Mouse (Mus musculus): ENCODE data around the gene Sirt7. TPM values are rescaled to one million over a fixed set of nuclear protein-coding genes. Genes with fewer than 3 reads are reported as not detected.

Sirt7 gene
- 10 to 100 TPM; 37.8 to 43.3 TPM for total RNA-seq (2021)

DNA sequence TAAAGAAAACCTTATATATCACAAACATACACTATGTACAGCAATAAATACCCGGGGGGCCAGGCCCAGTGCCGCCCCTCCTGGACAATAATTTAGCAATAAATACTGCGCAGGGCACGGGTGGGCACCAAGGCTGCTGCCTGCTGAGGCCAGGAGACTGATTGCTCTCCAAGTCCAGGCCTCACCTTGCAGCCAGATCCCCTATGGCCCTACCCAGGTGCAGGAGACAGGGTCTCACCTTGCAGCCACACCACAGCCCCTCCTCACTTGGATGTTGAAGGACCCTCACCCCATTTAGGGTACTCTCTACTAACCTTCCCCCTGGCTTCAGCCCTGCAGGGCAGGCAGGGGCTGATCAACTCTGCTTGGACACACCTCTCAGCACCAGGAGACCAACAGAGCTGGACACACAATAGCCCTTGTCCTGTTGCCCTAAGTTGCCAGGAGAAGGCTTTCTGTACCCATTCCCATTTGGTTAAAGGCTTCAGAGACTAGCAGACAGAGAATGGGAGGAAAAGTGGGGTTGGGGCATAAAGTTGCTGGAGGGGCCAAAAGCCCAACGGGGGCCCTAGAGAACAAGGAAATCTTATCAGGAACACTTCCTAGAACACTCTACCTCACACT is at the start of gene Sirt7:
Gene Sirt7, minus strand, starts transcription at position 89 of the 624 bp plus-strand sequence.
- intact Hi-C loops (cut with DNase I), result loop anchor here (2.0 kb wide), 1 partner anchor 88 kb away; the partner anchor contains the start of genes Cenpx and Lrrc45

DNA sequence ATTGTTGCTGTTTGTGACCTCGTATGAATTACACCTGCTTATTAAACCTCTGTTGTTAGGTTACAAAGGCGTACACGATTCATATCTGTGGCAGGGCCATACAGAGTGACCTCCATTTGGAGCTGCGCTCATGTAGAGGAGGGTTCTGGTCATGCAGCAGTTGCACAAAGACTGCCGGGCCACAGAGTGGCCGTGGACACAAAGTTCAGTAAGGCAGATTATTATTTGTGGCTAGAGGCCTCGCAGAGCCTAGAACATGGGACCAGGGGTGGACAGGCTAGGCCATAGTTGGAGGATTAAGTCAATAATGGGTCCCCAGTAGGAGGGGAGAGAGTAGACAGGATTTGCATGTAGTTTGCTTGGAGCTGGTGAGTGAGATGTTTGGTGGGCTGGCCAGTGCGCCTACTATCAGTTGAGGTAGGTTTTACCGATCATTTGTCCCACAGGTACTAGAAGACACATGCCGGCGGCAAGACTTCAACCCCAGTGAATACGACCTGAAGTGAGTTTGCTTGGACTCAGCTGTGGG is 48.6 kb upstream of the Sirt7 start:
- no peak for DNase-seq (ENCODE audit: low spot score in 2 of 2)
- intact Hi-C loops (cut with DNase I), result loop anchor here (5.0 kb wide), 1 partner anchor 34 kb away; no protein-coding TSS in a partner anchor

More for the DNA sequence above, at the start of gene Sirt7:
- DNase-seq (ENCODE audit: low spot score in 2 of 2), result no peak

DNA sequence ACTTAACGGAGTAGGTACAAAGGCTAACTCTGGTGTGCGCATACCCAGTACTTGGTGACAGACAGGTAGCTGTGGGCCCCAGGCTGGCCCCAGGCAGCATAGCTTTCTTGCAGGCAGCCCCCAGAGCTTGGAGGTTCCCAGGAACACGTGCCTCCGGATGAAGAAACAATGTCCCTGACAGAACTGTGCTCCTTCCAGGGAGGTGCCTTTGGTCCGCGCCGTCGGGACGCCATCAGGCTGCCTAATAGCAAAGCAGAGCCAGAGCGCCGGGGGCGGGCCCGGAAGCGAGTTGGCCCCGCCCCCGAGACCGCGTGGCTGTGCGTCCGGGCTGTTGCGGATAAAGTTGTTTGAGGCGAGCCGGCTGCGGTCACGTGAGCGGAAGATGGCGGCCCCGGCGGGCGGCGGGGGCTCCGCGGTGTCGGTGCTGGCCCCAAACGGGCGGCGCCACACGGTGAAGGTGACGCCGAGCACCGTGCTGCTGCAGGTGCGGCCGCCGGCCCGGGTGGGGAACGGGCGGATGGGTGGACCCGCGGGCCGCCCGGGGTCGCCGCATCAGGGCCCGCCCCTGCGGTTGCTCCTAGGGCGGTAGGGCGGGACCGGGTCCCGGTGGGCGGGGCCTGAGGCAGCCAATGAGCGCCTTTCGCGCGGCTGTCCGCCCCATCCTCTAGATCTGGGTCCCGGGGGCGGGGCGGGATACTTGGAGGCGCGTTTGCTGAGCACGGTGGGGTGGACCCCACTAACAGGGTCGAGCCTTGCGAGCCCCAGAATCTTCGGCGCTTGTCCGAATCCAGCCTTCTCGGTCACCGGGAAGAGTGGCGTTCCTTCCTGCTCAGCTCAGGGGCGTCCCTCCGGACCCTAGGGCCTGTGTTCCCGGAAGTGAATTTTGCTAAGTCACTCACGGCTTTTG is 47.9 kb upstream of the Sirt7 start, which contains the start of gene Aspscr1:
Gene Aspscr1, plus strand, starts transcription at position 287 of the 907 bp plus-strand sequence.
- DNase-seq (ENCODE audit: low spot score in 2 of 2), result peak; percentile 91 to 96
- intact Hi-C loops (cut with DNase I), result loop anchor here (5.0 kb wide), 1 partner anchor 34 kb away; no protein-coding TSS in a partner anchor

DNA sequence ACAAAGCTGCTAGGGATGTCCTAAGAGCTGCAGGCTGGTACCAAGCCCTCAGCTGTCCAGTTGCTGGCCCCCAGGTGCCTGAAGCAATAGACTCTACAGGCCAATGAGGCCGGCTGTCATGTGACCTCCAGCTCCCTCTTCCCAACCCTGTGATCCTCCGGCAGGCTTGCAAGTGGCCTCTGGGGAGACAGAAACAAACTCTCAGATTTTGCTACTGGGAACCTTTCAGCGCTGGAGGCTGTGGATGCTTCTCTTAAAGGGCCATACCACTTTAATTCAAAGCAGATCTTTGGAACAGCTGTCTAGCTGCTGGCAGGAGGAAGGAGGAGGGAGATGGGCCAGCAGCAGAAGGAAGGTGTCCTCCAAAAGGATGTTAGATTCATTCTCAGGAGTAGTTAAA is 41.6 kb upstream of the Sirt7 start:
- DNase-seq (ENCODE audit: low spot score in 2 of 2), result no peak
- intact Hi-C loops (cut with DNase I), result no loop called here

DNA sequence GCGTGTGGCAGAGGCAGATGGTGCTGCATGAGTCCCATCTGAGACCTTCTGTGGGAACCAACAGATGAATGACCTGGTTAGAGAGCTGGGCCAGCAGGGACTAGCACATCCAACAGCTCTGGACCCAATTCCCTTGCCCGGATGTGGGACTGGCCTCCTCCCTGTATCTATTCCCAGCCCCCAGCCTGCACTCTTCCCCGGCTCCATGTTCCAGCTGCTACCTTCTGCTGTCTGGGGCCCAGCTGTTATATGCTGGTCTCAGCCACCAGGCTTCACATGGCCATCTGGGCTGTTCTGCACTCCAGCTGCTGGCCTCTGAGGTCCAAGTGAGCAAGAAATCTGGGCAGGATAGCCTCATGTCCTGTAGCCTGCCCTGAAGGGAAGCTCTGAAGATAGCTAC is 40.4 kb upstream of the Sirt7 start:
- no peak for DNase-seq (ENCODE audit: low spot score in 2 of 2)
- intact Hi-C loops (cut with DNase I), result no loop called here

DNA sequence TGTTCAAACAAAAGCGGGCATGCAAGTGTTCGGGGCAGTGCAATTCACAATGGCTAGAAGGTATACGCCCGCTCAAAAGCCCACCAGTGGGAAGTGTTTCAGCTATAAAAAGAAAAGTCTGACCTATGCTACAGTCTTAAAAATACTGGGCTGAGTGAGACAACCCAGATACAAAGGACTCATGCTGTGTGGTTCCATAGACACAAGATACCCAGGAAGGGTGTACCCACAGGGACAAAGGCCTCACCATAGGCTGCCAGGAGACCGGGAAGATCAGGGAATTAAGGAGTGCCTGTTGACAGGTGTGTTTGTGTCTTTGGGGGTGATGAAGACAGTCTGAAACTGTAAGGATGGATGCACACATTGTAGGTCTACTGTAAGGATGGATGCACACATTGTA is 38.7 kb upstream of the Sirt7 start:
- DNase-seq (ENCODE audit: low spot score in 2 of 2), result no peak
- intact Hi-C loops (cut with DNase I), result no loop called here

DNA sequence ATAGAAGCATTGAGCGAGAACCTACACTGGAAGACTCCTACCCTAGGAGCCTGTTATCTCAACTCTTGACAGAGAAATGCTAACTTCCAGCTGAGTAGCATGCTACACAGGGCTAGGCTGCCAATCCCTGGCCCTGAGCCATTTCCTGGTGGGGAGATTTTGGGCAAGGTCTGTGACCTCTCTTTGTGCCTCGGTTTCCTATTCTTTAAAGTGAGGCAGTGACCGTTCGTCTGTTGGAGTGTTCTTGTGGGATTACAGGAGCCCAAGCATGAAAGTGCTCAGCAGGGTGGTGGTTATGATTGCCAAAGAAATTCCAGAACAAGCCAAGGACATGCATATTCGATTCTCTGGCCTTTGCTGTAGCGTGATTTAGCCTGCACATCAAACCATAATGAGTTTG is 37.7 kb upstream of the Sirt7 start:
- intact Hi-C loops (cut with DNase I), result no loop called here
- DNase-seq (ENCODE audit: low spot score in 2 of 2), result no peak

DNA sequence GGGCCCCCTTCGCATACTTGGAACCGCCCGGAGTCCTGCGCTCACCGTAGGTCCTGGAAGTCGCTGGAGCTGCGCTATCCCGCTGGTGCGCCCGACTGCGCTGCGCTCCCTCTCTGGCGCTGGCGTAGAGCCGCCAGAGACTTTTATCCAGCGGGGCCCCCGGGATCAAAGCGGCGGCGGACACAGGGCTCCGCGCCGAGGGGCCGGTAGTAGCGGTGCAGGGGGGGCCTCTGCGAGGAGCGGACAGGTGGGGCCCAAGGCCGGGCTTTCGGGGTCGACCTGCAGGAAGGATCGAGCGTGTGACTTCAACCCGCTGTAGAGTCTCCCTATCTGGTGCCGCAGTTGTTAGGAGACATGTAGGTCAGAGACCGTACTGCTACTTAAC is 36.0 kb upstream of the Sirt7 start, which contains the start of gene Notum:
Gene Notum, minus strand, starts transcription at position 100 of the 385 bp plus-strand sequence.
- intact Hi-C loops (cut with DNase I), result no loop called here
- DNase-seq (ENCODE audit: low spot score in 2 of 2), result no peak

DNA sequence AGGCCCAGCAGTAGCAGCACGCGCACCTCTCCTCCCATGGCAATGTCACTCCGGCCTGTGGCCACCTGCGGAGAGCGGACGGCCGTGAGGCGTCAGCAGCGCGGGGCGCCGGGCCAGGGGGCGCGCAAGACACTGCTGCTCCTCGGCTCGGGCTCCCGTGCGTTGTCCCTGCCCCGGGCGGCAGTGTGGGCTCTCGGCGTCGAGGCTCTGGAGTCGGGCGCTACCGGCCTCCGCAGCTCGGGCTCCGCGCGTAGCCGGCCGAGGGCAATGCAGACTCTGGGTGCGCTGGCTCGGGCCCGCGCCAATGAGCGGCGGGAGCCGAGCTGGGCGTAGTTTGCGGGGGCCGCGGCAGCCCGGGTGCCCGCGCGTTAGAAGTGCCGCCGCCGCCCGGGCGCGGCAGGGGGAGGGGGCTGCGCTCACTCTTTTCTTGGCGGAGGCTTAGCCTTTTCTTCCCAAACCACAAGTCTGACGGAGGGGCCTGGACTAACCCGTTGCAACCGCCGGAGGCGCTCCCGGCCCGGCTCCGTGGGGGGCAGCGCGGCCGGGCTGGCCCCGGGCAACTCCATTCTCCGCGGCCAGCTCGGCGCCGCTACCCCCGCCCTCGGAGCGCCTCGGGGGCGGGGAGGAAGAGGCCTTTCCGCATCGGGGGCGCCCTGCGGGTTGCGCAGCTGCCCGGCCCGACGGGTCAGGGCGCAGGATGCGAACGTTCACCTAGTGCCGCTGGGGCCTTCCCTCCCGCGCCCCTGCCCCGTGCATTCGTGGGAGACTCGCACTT is 35.4 kb upstream of the Sirt7 start:
- no peak for DNase-seq (ENCODE audit: low spot score in 2 of 2)
- intact Hi-C loops (cut with DNase I), result no loop called here

DNA sequence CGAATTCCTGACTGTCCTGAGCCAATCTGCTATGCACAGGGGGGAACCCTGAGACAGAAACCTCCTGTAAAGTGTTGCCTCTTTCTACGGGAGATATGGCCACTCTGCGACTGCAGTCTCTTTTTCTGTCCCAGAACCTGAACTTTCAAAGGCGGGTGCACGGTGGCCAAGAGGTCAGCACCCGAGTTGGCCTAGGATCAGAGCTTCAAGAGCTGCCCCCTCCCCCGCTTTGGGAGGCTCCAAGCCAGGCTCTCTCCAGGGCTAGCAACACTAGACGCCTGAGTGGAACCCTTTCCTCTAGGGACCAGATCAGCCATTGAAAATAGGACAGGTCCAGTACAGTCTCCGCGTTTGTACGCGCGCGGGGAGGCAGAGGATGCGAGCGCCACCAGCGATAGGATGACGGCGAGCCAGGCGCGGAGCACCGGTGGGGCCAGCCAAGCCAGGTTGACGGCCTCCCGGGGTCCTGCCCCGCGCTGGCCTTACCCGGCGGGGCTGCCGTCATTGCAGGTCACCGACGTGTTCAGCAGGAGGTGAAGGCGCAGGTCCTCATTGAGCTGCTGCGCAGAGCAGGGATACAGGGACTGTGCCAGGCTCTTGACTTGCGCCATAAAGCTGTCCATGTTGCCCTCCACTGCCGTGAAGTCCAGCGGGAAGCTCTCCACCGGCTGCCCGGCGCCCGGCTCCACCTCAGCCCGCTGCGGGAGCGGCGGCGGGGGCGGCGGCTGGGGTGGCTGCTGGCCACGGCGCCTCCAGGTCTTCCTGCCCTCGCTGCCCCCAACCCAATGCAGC is 34.7 kb upstream of the Sirt7 start:
- intact Hi-C loops (cut with DNase I), result loop anchor here (2.0 to 10.0 kb wide), 2 partner anchors 53 to 115 kb away; partner anchors contain the start of genes Cenpx and Lrrc45
- DNase-seq (ENCODE audit: low spot score in 2 of 2), result no peak

DNA sequence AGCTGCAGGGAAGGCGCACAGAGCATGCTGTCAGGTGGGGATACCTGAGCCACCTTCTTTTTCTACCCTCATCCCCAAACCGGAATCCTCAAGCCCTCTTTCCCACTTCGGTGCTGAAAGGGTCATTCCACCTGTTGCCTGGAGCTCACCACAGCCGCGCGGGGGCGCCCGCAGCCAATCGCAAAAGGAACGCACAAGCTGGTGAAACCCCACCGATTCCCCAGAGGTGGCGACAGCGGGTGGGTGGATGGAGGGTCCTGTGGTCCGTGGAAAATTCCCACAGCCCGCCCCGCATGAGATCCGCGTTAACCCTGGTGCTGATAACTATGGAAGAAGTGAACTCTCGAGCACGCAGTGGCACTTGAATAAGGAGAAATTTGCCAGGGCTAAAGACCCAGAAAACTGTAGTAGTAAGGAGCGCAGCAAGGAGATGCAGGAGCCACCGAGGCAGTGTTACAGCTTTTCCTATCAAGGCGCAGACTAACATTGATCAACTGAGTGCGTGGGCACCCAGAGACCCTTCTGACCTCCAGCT is 33.9 kb upstream of the Sirt7 start:
- DNase-seq (ENCODE audit: low spot score in 2 of 2), result peak; percentile 63 to 71
- intact Hi-C loops (cut with DNase I), result loop anchor here (2.0 to 10.0 kb wide), 2 partner anchors 54 to 116 kb away; partner anchors contain the start of genes Cenpx and Lrrc45

DNA sequence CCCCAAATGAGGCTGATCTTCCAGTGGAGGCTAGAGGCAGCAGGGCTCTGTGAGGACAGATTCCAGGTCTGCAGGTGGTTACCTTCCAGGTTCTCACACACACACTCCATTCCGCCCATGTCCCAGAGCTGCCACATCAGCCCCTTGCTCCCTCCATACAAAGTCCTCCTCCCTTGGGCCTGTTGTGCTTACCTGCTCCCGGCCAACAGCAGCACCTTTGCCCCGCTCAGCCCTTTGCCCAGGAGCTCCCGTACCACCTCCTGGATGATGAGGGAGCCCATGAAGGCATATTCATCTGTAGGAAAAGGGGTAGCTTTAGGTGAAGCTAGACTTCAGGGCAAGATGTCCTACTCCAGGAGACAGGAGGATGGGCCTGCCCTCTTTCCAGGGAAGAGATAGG is 32.3 kb upstream of the Sirt7 start:
- no peak for DNase-seq (ENCODE audit: low spot score in 2 of 2)
- intact Hi-C loops (cut with DNase I), result loop anchor here (10.0 kb wide), 1 partner anchor 118 kb away; no protein-coding TSS in a partner anchor

DNA sequence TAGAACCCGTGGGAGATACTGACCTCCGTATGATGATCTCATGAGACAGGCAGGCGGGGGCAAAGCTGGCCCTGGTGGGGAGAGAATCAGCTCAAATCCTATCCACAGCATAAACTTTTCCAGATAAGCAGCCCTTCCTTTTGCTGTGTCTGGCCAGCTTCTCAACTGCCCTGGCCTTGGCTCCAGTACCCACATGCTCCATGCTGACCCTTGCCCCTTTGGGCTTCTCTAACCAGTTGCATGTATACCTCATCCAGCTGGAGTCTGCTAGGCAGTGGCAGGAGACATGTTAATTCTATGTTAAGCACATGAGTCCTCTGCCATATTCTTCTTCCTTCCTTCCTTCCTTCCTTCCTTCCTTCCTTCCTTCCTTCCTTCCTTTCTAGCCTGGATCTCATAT is 29.7 kb upstream of the Sirt7 start:
- intact Hi-C loops (cut with DNase I), result loop anchor here (10.0 kb wide), 1 partner anchor 120 kb away; no protein-coding TSS in a partner anchor
- DNase-seq (ENCODE audit: low spot score in 2 of 2), result no peak

DNA sequence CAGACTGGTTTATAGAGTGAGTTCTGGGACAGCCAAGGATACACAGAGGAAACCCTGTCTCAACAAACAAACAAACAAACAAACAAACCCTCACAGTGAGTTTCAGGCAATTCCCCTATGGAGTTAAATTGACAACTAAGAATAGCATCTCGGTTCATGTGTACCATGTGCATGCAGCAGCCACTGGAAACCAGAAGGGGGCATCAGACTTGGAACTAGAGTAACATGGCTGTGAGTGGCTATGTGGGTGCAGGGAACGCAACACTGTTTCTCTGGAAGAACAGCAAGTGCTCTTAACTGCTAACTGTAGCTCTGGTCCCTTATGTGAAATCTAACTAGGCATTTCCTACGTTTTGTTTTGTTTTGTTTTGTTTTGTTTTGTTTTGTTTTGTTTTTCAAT is 26.8 kb upstream of the Sirt7 start:
- no peak for DNase-seq (ENCODE audit: low spot score in 2 of 2)
- intact Hi-C loops (cut with DNase I), result loop anchor here (10.0 kb wide), 1 partner anchor 123 kb away; no protein-coding TSS in a partner anchor

DNA sequence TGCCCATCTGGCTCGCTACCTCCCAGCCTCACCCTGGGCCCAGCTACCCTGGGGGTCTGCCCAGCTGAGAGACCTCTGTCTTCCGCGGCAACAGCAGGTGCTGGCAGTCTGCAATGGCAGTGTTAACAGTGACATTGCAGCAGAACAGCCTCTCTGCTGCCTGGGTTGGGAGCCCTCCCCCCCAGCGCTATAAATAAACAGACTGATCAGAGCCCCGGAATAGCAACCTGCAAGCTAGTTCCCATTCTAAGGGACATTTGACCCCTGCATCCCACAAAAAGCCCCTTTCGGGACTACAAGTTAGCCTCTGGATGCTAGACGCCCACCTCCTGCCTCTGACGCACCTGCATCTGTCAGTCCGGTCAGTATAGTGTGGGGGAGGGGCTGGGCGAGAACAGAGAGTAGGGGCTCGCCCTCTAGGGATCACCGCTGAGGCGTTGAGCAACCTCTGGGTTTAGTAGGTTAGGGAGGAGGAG is 23.0 kb upstream of the Sirt7 start, which contains the start of gene Myadml2:
Gene Myadml2, minus strand, starts transcription at position 158 of the 476 bp plus-strand sequence.
- no peak for DNase-seq (ENCODE audit: low spot score in 2 of 2)
- intact Hi-C loops (cut with DNase I), result no loop called here

DNA sequence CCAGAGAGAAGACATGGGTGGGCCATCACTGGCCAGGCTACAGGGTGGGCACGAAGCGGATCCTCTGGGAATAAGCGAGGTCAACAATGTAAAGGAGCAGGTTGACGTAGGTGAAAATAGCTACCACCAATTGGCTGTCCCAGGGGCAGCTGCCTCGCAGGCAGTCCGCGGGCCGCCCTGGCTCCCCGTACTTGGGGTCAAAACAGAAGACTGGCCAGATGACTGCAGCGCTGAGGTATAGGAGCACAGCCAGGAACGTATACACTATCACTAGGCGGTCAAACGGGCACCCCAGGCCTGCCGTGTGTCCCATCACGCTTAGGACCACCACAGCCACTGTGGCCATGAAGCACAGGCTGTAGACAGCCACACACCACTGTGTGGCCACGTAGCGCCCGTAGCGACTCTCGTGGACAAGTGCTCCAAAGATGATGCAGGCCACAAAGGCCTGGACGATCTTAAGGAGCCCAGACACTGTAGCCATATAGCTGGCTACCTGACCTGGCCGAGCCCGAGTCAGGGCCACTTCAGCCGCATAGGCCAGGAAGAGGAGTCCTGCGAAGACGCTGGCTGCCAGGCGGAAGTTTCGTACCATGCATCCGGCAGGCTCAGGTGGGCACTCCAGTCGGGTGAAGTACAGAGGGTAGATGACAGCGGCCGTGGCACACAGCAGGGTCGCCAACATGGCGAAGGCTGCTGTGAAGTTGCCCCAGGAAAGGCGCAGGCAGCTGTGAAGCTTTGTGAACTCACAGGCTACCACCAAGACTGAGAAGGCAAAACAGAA is 22.2 kb upstream of the Sirt7 start:
- intact Hi-C loops (cut with DNase I), result no loop called here
- DNase-seq (ENCODE audit: low spot score in 2 of 2), result no peak

DNA sequence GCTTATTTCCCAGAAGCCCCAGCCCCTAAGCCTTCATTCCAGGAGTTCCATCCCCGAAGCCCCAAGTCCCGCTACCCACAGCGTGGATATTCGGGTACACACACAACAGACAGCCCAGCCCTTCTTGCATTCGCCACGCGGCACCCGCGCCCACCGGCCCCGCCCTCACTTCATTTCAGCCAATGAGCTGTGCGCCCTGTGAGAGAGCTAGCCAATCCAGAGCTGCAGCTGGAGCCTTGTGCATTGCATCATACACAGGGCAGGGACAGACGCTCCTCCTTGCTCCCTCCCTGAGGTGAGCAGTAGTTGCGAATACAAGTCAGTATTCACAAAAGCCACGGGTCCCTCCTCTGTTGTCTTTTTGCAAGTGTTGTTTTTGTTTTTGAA is 18.6 kb upstream of the Sirt7 start, which contains the start of gene Pycr1:
Gene Pycr1, minus strand, starts transcription at position 169 of the 387 bp plus-strand sequence.
- intact Hi-C loops (cut with DNase I), result no loop called here
- DNase-seq (ENCODE audit: low spot score in 2 of 2), result peak; percentile 89 to 93

Data from left cerebral cortex, postnatal 36 days (tissue).